Mouse (Mus musculus) common myeloid progenitor, adult 5-6 weeks (primary cell): ENCODE measurements around the gene Pid1. TPM values are rescaled to one million over a fixed set of nuclear protein-coding genes. Genes with fewer than 3 reads are reported as not detected.

Experiments used
- ATAC-seq: replicated peaks from 2 replicates; pipeline ENCODE4 v1.8.0; 2016; ENCODE audit warnings: low read depth, mild to moderate bottlenecking, moderate TSS enrichment, inconsistent platforms; ENCODE audit not compliant: poor library complexity, severe bottlenecking
- total RNA-seq: library from RNA; stranded (forward); fragments of 200-1000, 187-1606 nt; gene quantifications from 2 replicates; pipeline ENCODE4 v1.2.3, GENCODE M21; 2017

Gene Pid1
- total RNA-seq, 1 experiment from 2014 or later, result 1.8 TPM

DNA sequence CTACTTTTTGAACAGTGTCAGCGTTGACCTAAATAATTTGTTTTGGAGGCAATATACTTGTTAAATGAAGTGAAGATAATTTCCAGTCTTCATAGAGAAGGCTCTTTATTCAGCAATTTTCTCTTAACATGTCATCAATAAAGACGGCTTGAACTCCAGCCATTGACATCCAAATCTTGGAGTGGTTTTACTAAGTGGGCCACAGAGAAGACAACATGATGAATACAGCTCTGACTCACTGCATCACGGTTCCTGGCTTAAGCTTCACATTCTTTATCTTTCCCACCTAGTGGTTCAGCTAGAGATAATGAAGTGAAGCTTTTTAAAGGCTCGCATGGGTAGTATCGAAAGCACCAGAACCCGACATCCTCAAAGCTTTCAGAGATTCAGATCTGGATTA, 276.7 kb downstream of the Pid1 start:
- no peak for ATAC-seq

- no peak for ATAC-seq
Measured at GRCm38 (mm10) chr1:84086486-84086885, 277.5 kb downstream of the Pid1 start.

- no peak for ATAC-seq
Measured at GRCm38 (mm10) chr1:84085361-84085760, 278.6 kb downstream of the Pid1 start.

DNA sequence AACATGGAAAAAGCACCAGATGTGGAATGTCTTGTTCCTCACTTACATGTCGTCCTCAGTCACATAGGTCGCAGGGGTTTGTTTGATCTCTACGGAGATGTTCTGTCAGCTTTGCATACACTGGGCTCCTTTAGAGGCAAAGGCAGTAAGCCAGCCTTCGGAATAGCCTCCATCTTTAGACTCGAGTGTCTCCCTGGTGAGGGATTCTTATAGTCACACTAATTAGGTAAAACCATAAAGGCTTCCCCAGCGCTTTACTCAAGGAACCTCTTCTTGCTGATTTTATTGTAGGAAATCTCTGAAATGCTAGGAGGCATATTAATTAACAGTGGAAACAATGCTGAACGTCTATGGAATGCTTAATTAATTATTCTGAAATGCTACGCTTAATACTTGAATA, 284.4 kb downstream of the Pid1 start:
- ATAC-seq, result no peak

DNA sequence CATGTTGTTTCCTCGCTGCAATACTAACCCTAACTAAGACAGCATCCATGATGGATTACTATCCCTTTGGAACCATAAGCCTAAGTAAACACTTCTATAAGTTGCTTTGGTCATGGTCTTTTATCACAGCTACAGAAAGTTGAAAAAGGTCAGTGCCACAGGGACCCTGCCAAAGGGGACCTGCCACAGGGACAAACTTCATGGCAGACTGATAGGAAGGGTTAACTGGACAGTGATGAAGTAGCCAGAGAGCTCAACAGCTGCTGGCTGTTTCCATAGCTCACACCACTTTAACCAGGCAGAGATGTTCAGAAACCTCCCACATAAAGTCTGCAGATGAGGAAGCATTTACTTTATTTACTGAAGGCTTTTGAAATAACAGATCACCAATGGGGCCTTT, 287.0 kb downstream of the Pid1 start:
- ATAC-seq, result no peak

DNA sequence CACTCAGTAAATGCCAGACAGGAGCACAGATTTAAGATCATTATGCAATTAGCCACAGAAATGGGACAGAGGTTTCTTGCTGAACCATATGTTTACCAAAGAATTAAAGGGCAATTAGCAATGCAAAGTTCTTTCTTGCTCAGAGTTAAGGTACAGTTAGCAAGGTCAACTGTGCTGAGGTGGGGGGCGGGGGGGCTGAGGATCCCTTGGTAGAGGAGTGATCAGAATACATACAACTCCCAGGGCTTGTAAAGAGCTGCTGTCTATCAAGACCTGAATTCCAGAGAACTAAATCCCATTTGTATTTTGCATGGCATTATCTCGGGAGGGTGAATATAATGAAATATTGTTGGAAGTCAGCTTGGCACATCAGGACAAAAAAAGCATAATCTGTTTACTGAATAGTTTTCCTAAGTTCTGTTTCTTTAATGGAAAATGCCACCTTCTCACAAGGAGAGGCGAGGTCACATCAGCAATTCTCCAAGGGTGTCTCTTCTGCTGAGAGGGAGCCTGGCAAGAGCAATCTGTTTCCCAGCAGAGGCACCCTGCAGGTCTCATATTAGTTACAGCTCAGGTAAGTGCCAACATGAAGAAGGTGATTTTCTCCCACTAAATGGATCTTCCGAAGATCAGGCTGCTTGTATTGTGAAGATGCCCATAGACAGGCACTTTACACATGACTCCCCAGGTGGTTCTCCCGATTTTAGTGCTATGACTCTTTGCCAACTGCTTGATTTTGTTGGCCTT, 306.9 kb downstream of the Pid1 start:
- no peak for ATAC-seq

- ATAC-seq, result no peak
Measured at GRCm38 (mm10) chr1:84056306-84056705, 307.7 kb downstream of the Pid1 start.

DNA sequence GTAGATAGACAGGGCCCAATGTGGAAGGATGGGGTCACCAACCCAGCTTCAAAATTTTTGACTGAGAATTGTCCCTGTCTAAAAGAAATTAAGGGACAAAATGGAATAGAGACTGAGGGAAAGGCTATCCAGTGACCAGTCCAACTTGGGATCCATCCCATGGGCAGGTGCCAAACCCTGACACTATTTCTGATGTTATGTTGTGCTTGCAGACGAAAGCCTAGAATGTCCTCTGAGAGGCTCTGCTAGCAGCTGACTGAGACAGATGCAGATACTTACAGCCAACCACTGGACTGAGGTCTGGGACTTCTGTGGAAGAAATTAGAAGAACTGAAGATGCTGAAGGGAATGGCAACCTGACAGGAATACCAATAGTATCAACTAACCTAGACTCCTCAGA, 338.2 kb downstream of the Pid1 start:
- ATAC-seq, result no peak

- no peak for ATAC-seq
Measured at GRCm38 (mm10) chr1:84012871-84013375, 351.1 kb downstream of the Pid1 start.

- ATAC-seq, result no peak
Measured at GRCm38 (mm10) chr1:84002630-84003029, 361.4 kb downstream of the Pid1 start.
